Mouse (Mus musculus) lung, postnatal 36 days (tissue): Measurements from ENCODE around the gene Cdc5l.

Experiments used
- DNase-seq: peaks from one replicate; pipeline ENCODE4 v3.0.0; 2022; ENCODE audit warnings: mixed read lengths

Gene Cdc5l

DNA sequence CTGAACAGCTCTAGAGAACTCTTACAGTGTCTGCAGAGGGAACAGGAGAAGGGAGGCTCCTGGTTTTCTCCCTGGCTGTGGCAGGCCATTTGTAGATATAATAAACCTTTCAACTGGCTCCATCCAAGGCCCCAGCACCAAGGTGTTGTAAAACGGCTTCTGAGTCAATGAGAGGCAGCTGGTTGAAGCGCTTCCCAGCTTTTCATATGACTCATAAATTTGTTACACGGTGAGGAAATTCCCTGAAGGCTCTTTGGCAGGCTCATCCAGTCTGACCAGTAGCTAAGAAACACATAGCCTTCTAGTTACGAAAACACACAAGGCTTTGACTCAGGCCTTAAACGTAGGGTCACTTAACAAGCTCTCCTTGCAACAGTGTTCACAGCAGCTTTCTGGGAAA is 74.1 kb downstream of the Cdc5l start:
- peak; percentile 67 for DNase-seq

DNA sequence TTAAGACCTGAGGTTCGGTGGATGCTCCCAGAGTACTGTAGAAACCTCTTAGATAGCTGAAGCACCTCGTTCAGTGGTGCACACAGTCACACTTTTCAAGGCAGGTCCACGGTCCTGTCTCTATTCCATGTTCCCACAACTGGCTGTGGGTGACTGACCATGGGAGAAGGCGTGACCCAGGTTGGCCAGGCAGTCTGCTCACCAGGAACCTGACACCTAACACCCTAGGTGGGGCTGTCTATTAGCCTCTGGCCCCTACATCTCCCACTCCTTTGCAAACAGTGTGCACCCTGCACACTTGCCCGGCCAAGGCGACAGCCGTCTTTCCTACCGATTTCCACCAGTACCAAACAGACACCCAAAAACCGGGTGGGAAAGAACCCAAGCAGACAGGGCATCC is 77.1 kb downstream of the Cdc5l start:
- no peak for DNase-seq

DNA sequence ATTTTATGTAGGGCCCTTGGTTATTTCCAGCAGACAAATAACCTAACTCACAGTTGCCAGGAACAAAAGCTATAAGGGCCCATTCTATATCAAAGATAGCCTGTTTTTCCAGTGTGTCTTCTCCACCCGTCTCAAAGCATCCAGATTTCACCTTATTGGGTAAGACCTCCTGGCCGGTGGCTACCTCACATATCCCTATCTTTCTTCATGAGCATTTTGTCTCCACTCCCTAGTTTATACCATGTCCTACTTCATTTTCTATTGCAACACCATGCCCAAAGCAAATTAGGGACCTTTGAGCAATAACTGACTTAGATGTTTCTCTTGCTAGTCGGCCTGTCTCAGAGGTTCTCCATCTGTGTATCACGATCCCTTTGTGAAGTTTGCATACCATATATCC is 85.6 kb downstream of the Cdc5l start:
- no peak for DNase-seq
